Mouse (Mus musculus): Measurements from ENCODE around the gene Afg3l1. TPM values are rescaled to one million over a fixed set of nuclear protein-coding genes. Genes with fewer than 3 reads are reported as not detected.
A peak's percentile ranks its signal among the peaks of the same experiment; 100 is the strongest.
"Not testable (repeated sequence)": the region's sequence is repeated elsewhere in the genome, so short reads cannot be mapped to it uniquely, and the experiment has no call there.

The Afg3l1 gene
- polyA plus RNA-seq, 1 experiment from 2014 or later, result 50.8 TPM

- WGBS, result 73% methylated on average over 5 of the region's 5 CpGs
- H3K36me3 ChIP-seq, H3K9ac ChIP-seq: not testable (repeated sequence)
Measured at GRCm38 (mm10) chr8:123474549-123474948, 3.2 kb upstream of the Afg3l1 start.

DNA sequence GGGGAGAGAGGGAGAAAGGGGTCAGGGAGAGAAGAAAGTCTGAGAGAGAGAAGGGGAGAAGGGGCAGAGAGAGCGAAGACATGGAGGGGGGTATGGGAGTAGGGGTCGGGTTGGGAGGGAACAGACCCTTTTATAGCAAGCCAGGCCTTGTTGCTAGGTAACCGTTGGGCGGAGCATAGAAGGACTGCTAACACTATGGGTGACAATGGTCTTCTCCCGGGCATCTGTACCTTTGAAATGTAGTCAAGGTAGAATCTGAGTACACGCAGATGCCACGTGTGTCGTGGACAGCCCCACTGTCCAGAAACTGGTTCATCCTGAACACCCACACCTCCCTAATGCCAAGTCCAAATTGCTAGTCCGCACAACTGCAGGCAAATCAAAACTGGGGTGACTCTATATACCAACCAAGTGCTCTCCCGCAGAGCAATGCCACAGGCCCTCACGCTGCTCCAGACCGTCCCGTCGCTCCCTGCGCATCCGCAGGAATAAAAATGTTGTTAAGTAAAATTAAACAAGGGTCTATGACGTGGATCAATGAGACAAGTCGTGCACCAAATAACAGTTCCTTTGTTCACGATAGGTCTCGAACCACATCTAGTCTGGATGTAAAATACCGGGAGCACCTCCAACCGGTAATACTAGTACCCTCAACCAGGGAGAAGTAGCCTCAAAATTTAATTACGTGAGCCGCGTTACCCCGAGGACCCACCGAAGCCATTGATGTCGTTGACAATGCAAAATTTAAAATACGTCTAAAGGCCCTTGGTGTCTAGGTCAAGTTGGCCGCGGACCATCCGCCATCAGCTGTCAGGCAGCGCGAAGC lies 579 bp upstream of the Afg3l1 start:
- H3K27ac ChIP-seq (replicated peaks), result peak overlapping the region; percentile 96
- peak overlapping the region; percentile 81 for H3K9ac ChIP-seq
- WGBS, result 7% methylated on average over 34 of the region's 34 CpGs
- H3K4me1 ChIP-seq (replicated peaks), result peaks cover 22% of the 10 kb centered on the region
- H3K36me3 ChIP-seq, result peaks cover 21% of the 10 kb centered on the region
- no peaks in the 10 kb centered on the region for H3K9me3 ChIP-seq
- no peaks in the 10 kb centered on the region; the same call in 1 of the 2 replicates for H3K27me3 ChIP-seq
- ATAC-seq (ENCODE audit: low read depth), result peak; percentile 46; the same call in 1 of the 2 replicates
- H3K4me2 ChIP-seq, result peak overlapping the region; percentile 69
- H3K4me3 ChIP-seq, result peak overlapping the region; percentile 77

More at GRCm38 (mm10) chr8:123474549-123474948, 3.2 kb upstream of the Afg3l1 start:
- not testable (repeated sequence) for H3K27me3 ChIP-seq; H3K9me3 ChIP-seq; H3K4me3 ChIP-seq; H3K4me2 ChIP-seq; ATAC-seq (ENCODE audit: low read depth); H3K27ac ChIP-seq (replicated peaks)
- peaks cover 22% of the 10 kb centered on the region for H3K4me1 ChIP-seq (replicated peaks)

- Histone ChIP-seq H3K4me1 (replicated peaks) (peaks cover 22% of the 10 kb centered on the region), H3K36me3 (peaks cover 34% of the 10 kb centered on the region), H3K27me3 (no peaks in the 10 kb centered on the region), H3K9ac (peak overlapping the region; percentile 81), H3K27ac (replicated peaks) (peak overlapping the region; percentile 96), H3K4me3 (peak overlapping the region; percentile 77), H3K4me2 (peak overlapping the region; percentile 69), H3K9me3 (no peaks in the 10 kb centered on the region)
- 38% methylated on average over 16 of the region's 16 CpGs for WGBS
- no peak for ATAC-seq (ENCODE audit: low read depth)
Measured at GRCm38 (mm10) chr8:123478456-123479218, 934 bp downstream of the Afg3l1 start.

DNA sequence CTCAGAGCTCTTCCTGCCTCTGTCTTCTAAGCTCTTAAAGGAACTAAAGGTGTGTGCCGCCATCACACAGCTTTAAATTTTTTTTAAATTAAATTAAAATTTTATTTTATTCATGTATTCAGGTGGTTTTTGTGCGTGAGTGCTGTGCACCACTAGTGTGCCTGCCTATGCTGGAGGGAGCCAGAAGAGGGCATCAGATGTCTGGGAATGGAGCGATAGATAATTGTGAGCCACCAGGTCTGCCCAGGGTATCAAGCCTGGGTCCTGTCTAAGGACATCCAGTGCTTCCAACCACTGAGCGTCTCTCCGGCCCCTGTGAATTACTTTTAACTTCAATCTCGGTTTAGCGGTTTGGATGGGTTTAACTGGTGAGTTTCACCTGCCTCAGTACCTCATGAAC lies 4.9 kb downstream of the Afg3l1 start:
- Histone ChIP-seq H3K27ac (replicated peaks) (no peak overlapping the region), H3K4me3 (no peak overlapping the region), H3K4me2 (no peak overlapping the region), H3K9me3 (no peaks in the 10 kb centered on the region), H3K27me3 (no peaks in the 10 kb centered on the region), H3K9ac (no peak overlapping the region), H3K36me3 (peaks cover 72% of the 10 kb centered on the region), H3K4me1 (replicated peaks) (peaks cover 12% of the 10 kb centered on the region)
- no peak for ATAC-seq (ENCODE audit: low read depth)
- WGBS, result 88% methylated on average over 7 of the region's 7 CpGs

GRCm38 (mm10) chr8:123491280-123492075 lies 13.8 kb downstream of the Afg3l1 start:
- peaks cover 95% of the 10 kb centered on the region for H3K36me3 ChIP-seq
- ATAC-seq (ENCODE audit: low read depth), result no peak
- no peak overlapping the region for H3K4me3 ChIP-seq
- no peak overlapping the region for H3K27ac ChIP-seq (replicated peaks)
- H3K4me2 ChIP-seq, result no peak overlapping the region
- H3K27me3 ChIP-seq, result no peaks in the 10 kb centered on the region
- 92% methylated on average over 15 of the region's 15 CpGs for WGBS
- H3K9ac ChIP-seq, result no peak overlapping the region
- H3K4me1 ChIP-seq (replicated peaks), result no peaks in the 10 kb centered on the region
- H3K9me3 ChIP-seq, result no peaks in the 10 kb centered on the region

DNA sequence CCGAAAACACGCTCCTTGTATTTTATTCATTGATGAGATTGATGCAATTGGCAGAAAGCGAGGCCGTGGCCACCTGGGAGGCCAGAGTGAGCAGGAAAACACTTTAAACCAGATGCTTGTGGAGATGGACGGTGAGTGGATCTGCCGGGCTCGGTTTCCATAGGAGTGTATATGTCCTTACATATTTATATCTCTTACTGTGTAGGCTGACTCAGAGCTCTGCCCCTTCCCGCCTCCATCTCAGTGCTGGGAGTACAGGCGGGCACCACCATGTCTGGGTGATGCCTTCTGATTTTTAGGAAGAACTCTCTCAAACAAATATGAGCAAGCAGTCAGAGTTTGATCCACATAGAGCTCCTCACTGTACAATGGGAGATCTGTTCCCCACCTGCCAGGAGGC lies 15.2 kb downstream of the Afg3l1 start:
- WGBS, result 95% methylated on average over 9 of the region's 9 CpGs
- Histone ChIP-seq H3K36me3 (peaks cover 95% of the 10 kb centered on the region), H3K4me2 (no peak overlapping the region), H3K4me1 (replicated peaks) (no peaks in the 10 kb centered on the region), H3K27me3 (no peaks in the 10 kb centered on the region), H3K9ac (no peak overlapping the region), H3K4me3 (no peak overlapping the region), H3K27ac (replicated peaks) (no peak overlapping the region), H3K9me3 (no peaks in the 10 kb centered on the region)
- no peak for ATAC-seq (ENCODE audit: low read depth)

GRCm38 (mm10) chr8:123497699-123498098 lies 20.0 kb downstream of the Afg3l1 start:
- no peak for ATAC-seq (ENCODE audit: low read depth)
- no peaks in the 10 kb centered on the region for H3K27me3 ChIP-seq
- H3K4me2 ChIP-seq, result no peak overlapping the region
- H3K9ac ChIP-seq, result no peak overlapping the region
- H3K36me3 ChIP-seq, result peaks cover 95% of the 10 kb centered on the region
- H3K9me3 ChIP-seq, result no peaks in the 10 kb centered on the region
- 86% methylated on average over 4 of the region's 4 CpGs for WGBS
- no peak overlapping the region for H3K27ac ChIP-seq (replicated peaks)
- H3K4me1 ChIP-seq (replicated peaks), result no peaks in the 10 kb centered on the region
- H3K4me3 ChIP-seq, result no peak overlapping the region

- no peaks in the 10 kb centered on the region for H3K4me1 ChIP-seq (replicated peaks)
- no peak for ATAC-seq (ENCODE audit: low read depth)
- H3K36me3 ChIP-seq, result peaks cover 95% of the 10 kb centered on the region
- no peak overlapping the region for H3K4me3 ChIP-seq
- no peaks in the 10 kb centered on the region for H3K9me3 ChIP-seq
- H3K27me3 ChIP-seq, result no peaks in the 10 kb centered on the region
- no peak overlapping the region for H3K9ac ChIP-seq
- H3K4me2 ChIP-seq, result no peak overlapping the region
- H3K27ac ChIP-seq (replicated peaks), result no peak overlapping the region
- 92% methylated on average over 11 of the region's 11 CpGs for WGBS
Measured at GRCm38 (mm10) chr8:123498963-123499362, 21.3 kb downstream of the Afg3l1 start.

- WGBS, result 94% methylated on average over 11 of the region's 11 CpGs
- ATAC-seq (ENCODE audit: low read depth), result no peak
- Histone ChIP-seq H3K27ac (replicated peaks) (no peak overlapping the region), H3K9ac (no peak overlapping the region), H3K9me3 (no peaks in the 10 kb centered on the region), H3K36me3 (peaks cover 95% of the 10 kb centered on the region), H3K27me3 (no peaks in the 10 kb centered on the region), H3K4me2 (no peak overlapping the region), H3K4me1 (replicated peaks) (no peaks in the 10 kb centered on the region), H3K4me3 (no peak overlapping the region)
Measured at GRCm38 (mm10) chr8:123499556-123499955, 21.9 kb downstream of the Afg3l1 start.

DNA sequence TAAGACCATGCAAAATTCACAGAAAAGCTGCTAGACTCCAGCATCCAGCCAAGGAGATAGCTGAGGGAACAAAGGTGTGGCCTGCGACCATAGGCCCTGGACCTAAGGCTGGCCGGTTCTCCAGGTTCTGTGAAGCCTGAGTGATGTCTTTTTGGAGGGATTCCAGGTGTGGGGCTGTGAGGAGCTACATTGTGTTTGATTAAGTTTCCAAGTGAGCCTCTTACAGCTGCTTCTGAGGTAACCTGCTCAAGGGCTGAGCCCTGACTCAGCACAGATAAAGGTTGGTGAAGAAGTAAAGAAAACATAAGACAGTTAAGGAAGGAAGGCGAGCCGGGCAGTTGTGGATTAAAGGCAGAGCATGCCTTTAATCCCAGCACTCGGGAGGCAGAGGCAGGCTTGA lies 24.5 kb downstream of the Afg3l1 start:
- WGBS, result 93% methylated on average over 5 of the region's 5 CpGs

GRCm38 (mm10) chr8:123503801-123504467 lies 26.2 kb downstream of the Afg3l1 start:
- Histone ChIP-seq H3K9me3 (no peaks in the 10 kb centered on the region), H3K4me3 (no peak overlapping the region), H3K27ac (replicated peaks) (no peak overlapping the region), H3K4me1 (replicated peaks) (no peaks in the 10 kb centered on the region), H3K4me2 (no peak overlapping the region), H3K9ac (no peak overlapping the region), H3K27me3 (no peaks in the 10 kb centered on the region), H3K36me3 (peaks cover 100% of the 10 kb centered on the region)
- WGBS, result 98% methylated on average over 6 of the region's 6 CpGs
- ATAC-seq (ENCODE audit: low read depth), result 0 out of 2 replicates have a peak, but pooled peaks have one; percentile 7

More for the DNA sequence above, 24.5 kb downstream of the Afg3l1 start:
- Histone ChIP-seq H3K9ac (no peak overlapping the region), H3K9me3 (no peaks in the 10 kb centered on the region), H3K4me1 (replicated peaks) (no peaks in the 10 kb centered on the region), H3K36me3 (peaks cover 95% of the 10 kb centered on the region), H3K27me3 (no peaks in the 10 kb centered on the region), H3K27ac (replicated peaks) (no peak overlapping the region), H3K4me2 (no peak overlapping the region), H3K4me3 (no peak overlapping the region)
- ATAC-seq (ENCODE audit: low read depth), result no peak

Data from neural tube, embryonic 13.5 days (tissue).